Mouse (Mus musculus) G1E (cell line): Measurements from ENCODE around the gene Gpx4. TPM values are rescaled to one million over a fixed set of nuclear protein-coding genes. Genes with fewer than 3 reads are reported as not detected.
"Not testable (repeated sequence)": the region's sequence is repeated elsewhere in the genome, so short reads cannot be mapped to it uniquely, and the experiment has no call there.

Source experiments
- ATAC-seq: 2 replicates; pipeline ENCODE4 v1.8.0; 2016; ENCODE audit warnings: mild to moderate bottlenecking; ENCODE audit not compliant: insufficient number of reproducible peaks, poor library complexity, low FRiP score, severe bottlenecking; ENCODE audit errors: extremely low read depth
- DNase-seq: peaks from one replicate; pipeline ENCODE4 v3.0.0; 2012; ENCODE audit warnings: low spot score
- H3K27me3 ChIP-seq: 2 replicates; pipeline ENCODE4 v1.6.1; 2012; ENCODE audit warnings: mild to moderate bottlenecking, low read length, inconsistent platforms; ENCODE audit not compliant: insufficient read depth
- H3K36me3 ChIP-seq: replicated peaks from 2 replicates; pipeline ENCODE3; 2012; ENCODE audit warnings: mild to moderate bottlenecking, inconsistent platforms
- H3K4me1 ChIP-seq: 2 replicates; pipeline ENCODE4 v1.6.1; 2012; ENCODE audit warnings: low read depth, low read length, inconsistent platforms, mixed read lengths; ENCODE audit not compliant: insufficient read depth
- H3K4me3 ChIP-seq: 2 replicates; pipeline ENCODE4 v1.5.1; 2012; ENCODE audit warnings: low read depth, mild to moderate bottlenecking, inconsistent platforms, low read length, moderate library complexity, mixed read lengths
- H3K9me3 ChIP-seq: replicated peaks from 2 replicates; pipeline ENCODE4 v1.6.1; 2012; ENCODE audit warnings: inconsistent platforms
- CTCF ChIP-seq: IDR thresholded peaks from 2 replicates; pipeline ENCODE4 v1.5.1; 2012; ENCODE audit warnings: low read depth, low read length, inconsistent platforms, mixed read lengths
- GATA1 ChIP-seq: IDR thresholded peaks from 2 replicates; pipeline ENCODE4 v1.6.1; 2012; ENCODE audit warnings: borderline replicate concordance, low read length, inconsistent platforms, mixed read lengths
- GATA2 ChIP-seq: IDR thresholded peaks from 2 replicates; pipeline ENCODE4 v1.6.1; 2012; ENCODE audit warnings: low read depth, low read length, inconsistent platforms, borderline replicate concordance
- POLR2AphosphoS5 ChIP-seq: IDR thresholded peaks from 2 replicates; pipeline ENCODE4 v1.6.1; 2012; ENCODE audit warnings: low read depth, low read length, inconsistent platforms; ENCODE audit not compliant: insufficient replicate concordance
- TAL1 ChIP-seq: conservative IDR thresholded peaks from 2 replicates; pipeline ENCODE4 v1.6.1; 2012; ENCODE audit warnings: low read depth, low read length, inconsistent platforms, mixed read lengths
- polyA plus RNA-seq: library from polyadenylated mRNA; stranded (reverse); fragments of >175 nt; gene quantifications from 2 replicates; pipeline ENCODE4 v1.2.3, GENCODE M21; 2012
- total RNA-seq, 2 experiments: library from RNA; stranded (forward) in 1 of 2; stranded (reverse) in 1 of 2; fragments of 200-1000 nt in 1 of 2; fragments of >200 nt in 1 of 2; fragmentation: Nextera tagmentation in 1 of 2; gene quantifications; 2 replicates each; pipeline ENCODE4 v1.2.3; 2014 to 2017

The Gpx4 gene
- total and polyA plus RNA-seq, 3 experiments, result 290 to 1,138 (median 808) TPM

- no peak for DNase-seq
Measured at GRCm38 (mm10) chr10:80044087-80044486, 2.9 kb upstream of the Gpx4 start.

DNA sequence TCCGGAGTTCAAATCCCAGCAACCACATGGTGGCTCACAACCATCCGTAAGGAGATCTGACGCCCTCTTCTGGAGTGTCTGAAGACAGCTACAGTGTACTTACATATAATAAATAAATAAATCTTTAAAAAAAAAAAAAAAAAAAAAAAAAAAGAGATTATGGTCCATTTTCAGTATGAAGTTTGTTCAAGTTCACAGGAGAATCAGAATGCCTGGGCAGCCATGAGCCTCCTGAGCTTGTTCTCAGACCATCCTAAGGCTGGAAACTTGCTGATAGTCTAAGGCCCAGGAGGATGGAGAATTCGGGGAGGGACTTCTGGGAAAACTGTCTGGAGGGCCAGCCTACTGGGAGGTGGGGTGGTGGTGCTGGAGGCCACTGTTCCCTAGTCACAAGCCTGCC is 1.6 kb upstream of the Gpx4 start:
- not testable (repeated sequence) for H3K9me3 ChIP-seq, H3K27me3 ChIP-seq, ATAC-seq, DNase-seq, H3K4me3 ChIP-seq, H3K36me3 ChIP-seq
- peaks cover 56% of the 10 kb centered on the region for H3K4me1 ChIP-seq

More at GRCm38 (mm10) chr10:80044087-80044486, 2.9 kb upstream of the Gpx4 start:
- H3K9me3 ChIP-seq, result no peaks in the 10 kb centered on the region
- H3K4me1 ChIP-seq, result peaks cover 47% of the 10 kb centered on the region
- TF ChIP-seq TAL1 (no peak), GATA1 (no peak)
- ATAC-seq, result no peak
- H3K27me3 ChIP-seq, result no peaks in the 10 kb centered on the region
- no peak overlapping the region for H3K4me3 ChIP-seq
- no peaks in the 10 kb centered on the region for H3K36me3 ChIP-seq

DNA sequence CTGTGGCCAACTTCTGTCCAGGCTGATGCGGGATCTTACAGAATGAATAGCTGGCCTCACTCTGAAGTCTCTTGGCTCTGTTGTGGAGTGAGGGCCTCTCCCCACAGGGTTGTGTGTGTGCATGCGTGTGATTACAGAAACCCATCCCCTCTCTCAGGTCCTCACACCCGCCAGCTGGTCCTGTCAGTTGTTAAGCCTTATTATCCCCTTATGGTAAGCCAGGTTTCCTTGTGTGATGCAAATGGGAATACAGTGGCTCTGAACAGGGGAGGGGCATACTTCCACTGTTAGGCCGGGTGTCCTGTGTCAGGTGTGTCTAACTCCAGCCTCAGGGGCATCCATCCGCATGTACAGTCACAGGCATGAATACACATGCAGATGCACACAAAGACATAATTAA is 1.2 kb upstream of the Gpx4 start:
- no peak for ATAC-seq
- Histone ChIP-seq H3K4me1 (peaks cover 59% of the 10 kb centered on the region), H3K4me3 (no peak overlapping the region), H3K36me3 (no peaks in the 10 kb centered on the region), H3K27me3 (no peaks in the 10 kb centered on the region), H3K9me3 (no peaks in the 10 kb centered on the region)
- TF ChIP-seq TAL1 (no peak), GATA2 (no peak), POLR2AphosphoS5 (no peak), GATA1 (no peak), CTCF (no peak)
- no peak for DNase-seq

DNA sequence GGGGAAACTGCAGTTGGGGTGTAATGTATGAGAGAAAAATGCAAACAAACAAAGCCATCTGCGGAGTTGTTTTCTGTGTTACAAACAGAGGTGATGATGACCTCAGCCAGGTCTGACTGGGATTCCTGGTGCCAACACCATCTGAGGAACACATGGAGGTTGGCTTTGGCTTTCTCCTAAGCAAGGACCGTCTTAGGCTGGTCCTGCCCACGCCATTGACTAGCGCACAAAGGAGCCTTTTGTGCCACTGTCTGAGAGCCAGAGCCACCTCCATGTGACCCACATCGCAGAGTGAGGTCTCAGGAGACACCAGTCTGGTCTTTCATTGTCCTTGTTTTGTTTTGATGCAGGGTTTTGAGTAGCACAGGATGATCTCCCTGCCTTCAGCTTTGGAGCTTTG is 1.4 kb downstream of the Gpx4 start:
- H3K4me1 ChIP-seq, result peaks cover 77% of the 10 kb centered on the region
- ATAC-seq (no peak), DNase-seq (no peak)
- H3K27me3 ChIP-seq, result no peaks in the 10 kb centered on the region
- no peaks in the 10 kb centered on the region for H3K9me3 ChIP-seq
- TF ChIP-seq CTCF (no peak), GATA1 (no peak), TAL1 (no peak), POLR2AphosphoS5 (no peak), GATA2 (no peak)
- H3K4me3 ChIP-seq, result no peak overlapping the region; the same call in 1 of the 2 replicates
- no peaks in the 10 kb centered on the region for H3K36me3 ChIP-seq

DNA sequence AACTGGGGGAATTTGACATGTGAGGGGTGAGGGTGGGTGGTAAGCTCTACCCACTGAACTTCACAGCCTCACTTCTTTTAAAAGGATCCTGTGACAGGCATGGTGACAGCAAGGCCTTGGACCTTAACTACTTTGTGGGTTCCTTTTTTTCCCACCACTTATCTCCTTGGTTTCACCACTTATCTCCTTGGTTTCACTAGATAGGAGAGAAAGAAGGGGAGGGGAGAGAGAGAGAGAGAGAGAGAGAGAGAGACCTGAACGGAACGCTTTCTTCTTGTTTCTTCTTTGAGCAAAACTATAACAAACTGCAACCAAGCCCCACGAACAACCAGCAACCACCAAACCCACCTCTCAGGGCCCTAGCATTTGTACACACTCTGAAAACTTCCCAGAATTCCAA is 1.9 kb downstream of the Gpx4 start:
- Histone ChIP-seq H3K36me3 (no peaks in the 10 kb centered on the region), H3K4me1 (peaks cover 75% of the 10 kb centered on the region), H3K27me3 (no peaks in the 10 kb centered on the region), H3K9me3 (no peaks in the 10 kb centered on the region), H3K4me3 (no peak overlapping the region; the same call in 1 of the 2 replicates)
- ATAC-seq (no peak), DNase-seq (no peak)
- TF ChIP-seq TAL1 (no peak), GATA1 (no peak), CTCF (no peak), GATA2 (no peak), POLR2AphosphoS5 (no peak)

GRCm38 (mm10) chr10:80050244-80050643 is 3.3 kb downstream of the Gpx4 start:
- Histone ChIP-seq H3K4me1 (peaks cover 82% of the 10 kb centered on the region), H3K36me3 (peaks cover 8% of the 10 kb centered on the region), H3K27me3 (no peaks in the 10 kb centered on the region), H3K9me3 (no peaks in the 10 kb centered on the region), H3K4me3 (no peak overlapping the region)
- ATAC-seq, result no peak
- TF ChIP-seq GATA1, result no peak
- TF ChIP-seq GATA2, result no peak
- TF ChIP-seq POLR2AphosphoS5, result no peak
- TF ChIP-seq CTCF, result no peak
- no peak for TF ChIP-seq TAL1
- DNase-seq, result no peak

DNA sequence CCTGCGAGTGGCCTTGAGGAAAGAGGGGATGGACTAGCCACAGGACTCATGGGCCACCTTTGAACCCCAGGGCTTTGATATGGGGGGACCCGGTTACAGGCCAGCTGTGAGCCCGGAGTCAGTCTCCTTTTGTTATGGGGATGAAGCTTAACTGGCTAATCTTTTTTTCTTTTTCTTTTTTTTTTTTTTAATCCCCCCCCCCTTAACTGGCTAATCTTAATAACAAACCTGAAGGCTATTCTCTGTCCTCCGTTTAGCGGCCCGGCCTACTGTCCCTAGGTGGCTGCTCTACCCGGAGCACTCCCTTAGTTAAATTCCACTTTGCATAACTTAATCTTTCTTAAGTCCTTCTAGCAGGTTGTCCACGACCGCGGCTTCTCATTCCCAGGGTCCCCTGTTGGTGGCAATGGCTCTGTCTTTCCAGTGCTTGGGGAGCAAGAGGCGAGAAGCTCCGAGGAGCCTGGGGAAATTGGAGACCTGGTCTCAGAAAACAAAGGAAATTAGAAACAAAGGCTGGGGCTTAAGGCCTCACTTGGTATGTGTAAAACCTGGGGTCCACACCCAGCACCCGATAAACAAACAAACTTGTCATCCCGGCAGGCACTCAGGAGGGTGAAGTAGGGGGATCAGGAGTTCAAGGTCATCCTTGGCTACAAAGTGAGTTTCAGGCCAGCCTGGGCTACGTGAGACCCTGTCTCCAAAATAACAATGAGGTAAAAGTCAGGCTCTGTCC is 4.1 kb downstream of the Gpx4 start:
- DNase-seq (no peak), ATAC-seq (no peak)
- TF ChIP-seq TAL1 (no peak), GATA2 (no peak), POLR2AphosphoS5 (no peak), CTCF (no peak), GATA1 (no peak)
- Histone ChIP-seq H3K4me1 (peaks cover 83% of the 10 kb centered on the region), H3K4me3 (no peak overlapping the region; the same call in 1 of the 2 replicates), H3K36me3 (peaks cover 16% of the 10 kb centered on the region), H3K9me3 (no peaks in the 10 kb centered on the region), H3K27me3 (no peaks in the 10 kb centered on the region)
